In genomic region chr11:105280456-105280855, GRCm38 (mm10) we compare ENCODE assay signal across 16 mouse cellular contexts.
"Had no signal": no experiment of that assay in that cellular context is flagged by ENCODE, and none has a peak within 500 bp of the region (broad histone marks: within the 10 kb centered on the region; RNA-seq: fewer than 3 reads in every experiment).

No protein-coding gene starts in this region.

- H3K4me3 ChIP-seq: neural tube, embryonic 12.5 days; neural tube, embryonic 13.5 days; neural tube, embryonic 15.5 days; stomach, embryonic 15.5 days had no signal

- H3K9me3 ChIP-seq: neural tube, embryonic 12.5 days; neural tube, embryonic 13.5 days; neural tube, embryonic 15.5 days; stomach, embryonic 15.5 days had no signal

- H3K9ac ChIP-seq: neural tube, embryonic 12.5 days; neural tube, embryonic 13.5 days; neural tube, embryonic 15.5 days; stomach, embryonic 15.5 days had no signal

- H3K27me3 ChIP-seq: neural tube, embryonic 12.5 days; neural tube, embryonic 13.5 days; neural tube, embryonic 15.5 days; stomach, embryonic 15.5 days had no signal

- DNase-seq: retina, postnatal 1 day; right cerebral cortex, adult 18-20 months; right cerebral cortex, postnatal 14 days; right cerebral cortex, postnatal 25 days; right cerebral cortex, postnatal 4 days; spleen, adult 18-20 months; thymus, adult 18-20 months; thymus, adult 2 months; thymus, postnatal 14 days; thymus, postnatal 25 days; thymus, postnatal 4 days had no signal

- H3K4me2 ChIP-seq: neural tube, embryonic 12.5 days; neural tube, embryonic 13.5 days; neural tube, embryonic 15.5 days; stomach, embryonic 15.5 days had no signal

- H3K4me1 ChIP-seq: neural tube, embryonic 12.5 days; neural tube, embryonic 13.5 days; neural tube, embryonic 15.5 days had no signal

- H3K27ac ChIP-seq: neural tube, embryonic 12.5 days; neural tube, embryonic 13.5 days; neural tube, embryonic 15.5 days; stomach, embryonic 15.5 days; stomach, postnatal 0 days had no signal
